Mouse (Mus musculus) macrophage (primary cell): Measurements from ENCODE around the gene Coa4. TPM values are rescaled to one million over a fixed set of nuclear protein-coding genes. Genes with fewer than 3 reads are reported as not detected.

Source experiments
- H3K27ac ChIP-seq: fragments of 350-480 bp; formaldehyde crosslinking; 2 replicates; pipeline ENCODE4 v1.9.0; 2021
- H3K36me3 ChIP-seq: fragments of 350-480 bp; formaldehyde crosslinking; 2 replicates; pipeline ENCODE4 v1.9.0; 2021; ENCODE audit errors: inconsistent target
- H3K4me3 ChIP-seq: fragments of 350-480 bp; formaldehyde crosslinking; 2 replicates; pipeline ENCODE4 v1.9.0; 2021; ENCODE audit errors: inconsistent target
- H3K79me2 ChIP-seq: fragments of 350-480 bp; formaldehyde crosslinking; 2 replicates; pipeline ENCODE4 v1.9.0; 2021; ENCODE audit errors: inconsistent target
- WGBS: methylation state at CpG from one replicate; pipeline ENCODE4 v1.1.7; 2026; ENCODE audit warnings: inconsistent platforms; ENCODE audit not compliant: missing documents; 5-methylcytosine and 5-hydroxymethylcytosine counted together
- polyA plus RNA-seq: library from polyadenylated mRNA; stranded (reverse); fragments of 250-400 nt; gene quantifications from 3 replicates; pipeline ENCODE4 v1.2.4, GENCODE M21; 2018; ENCODE audit warnings: inconsistent platforms

The Coa4 gene
- polyA plus RNA-seq, 1 experiment from 2014 or later, result 48.0 TPM

DNA sequence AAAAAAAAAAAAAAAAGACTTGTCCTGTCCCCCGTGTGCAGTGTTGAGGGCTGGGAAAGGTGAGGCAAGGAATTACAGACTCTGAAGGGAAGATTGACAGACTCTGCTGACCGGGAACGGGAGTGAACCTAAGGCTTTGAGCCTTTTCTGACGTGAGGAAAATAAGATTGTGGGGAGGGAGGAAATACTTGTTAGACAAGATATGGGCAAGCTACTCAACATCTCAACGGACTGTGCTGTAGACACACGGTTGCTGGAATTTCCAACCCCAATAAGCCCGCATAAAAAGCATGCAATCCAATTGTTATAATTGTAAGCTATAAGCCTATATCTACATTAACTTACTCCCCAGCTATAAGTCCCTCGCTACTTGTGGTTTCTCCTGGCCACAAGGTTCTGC, 12.2 kb upstream of the Coa4 start:
- H3K79me2 ChIP-seq, result no peaks in the 10 kb centered on the region
- H3K4me3 ChIP-seq, result no peak overlapping the region
- H3K36me3 ChIP-seq, result no peaks in the 10 kb centered on the region
- H3K27ac ChIP-seq, result no peak overlapping the region
- 55% methylated on average over 8 of the region's 8 CpGs for WGBS

DNA sequence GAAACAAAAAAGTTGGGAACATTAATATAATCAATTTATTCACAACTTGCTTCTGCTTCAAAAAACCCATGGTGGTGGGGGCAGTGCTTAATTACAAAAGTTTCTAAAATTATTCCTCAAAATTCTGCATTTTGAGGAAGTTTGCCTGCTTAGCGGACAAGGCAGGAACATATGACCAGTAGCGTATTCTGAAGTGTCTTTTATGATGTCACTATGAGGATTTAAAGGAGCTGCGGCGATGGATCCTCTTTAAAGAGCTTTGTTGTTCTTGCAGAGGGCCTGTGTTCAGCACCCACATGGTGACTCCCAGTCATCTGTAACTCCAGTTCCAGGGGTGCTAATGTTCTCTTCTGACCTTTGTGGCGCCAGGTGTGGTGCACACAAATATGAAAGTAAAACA, 6.1 kb upstream of the Coa4 start:
- no peak overlapping the region for H3K4me3 ChIP-seq
- no peaks in the 10 kb centered on the region for H3K36me3 ChIP-seq
- H3K79me2 ChIP-seq, result peaks cover 9% of the 10 kb centered on the region; the same call in 1 of the 2 replicates
- peak overlapping the region; percentile 66 for H3K27ac ChIP-seq
- WGBS, result 42% methylated on average over 5 of the region's 5 CpGs

DNA sequence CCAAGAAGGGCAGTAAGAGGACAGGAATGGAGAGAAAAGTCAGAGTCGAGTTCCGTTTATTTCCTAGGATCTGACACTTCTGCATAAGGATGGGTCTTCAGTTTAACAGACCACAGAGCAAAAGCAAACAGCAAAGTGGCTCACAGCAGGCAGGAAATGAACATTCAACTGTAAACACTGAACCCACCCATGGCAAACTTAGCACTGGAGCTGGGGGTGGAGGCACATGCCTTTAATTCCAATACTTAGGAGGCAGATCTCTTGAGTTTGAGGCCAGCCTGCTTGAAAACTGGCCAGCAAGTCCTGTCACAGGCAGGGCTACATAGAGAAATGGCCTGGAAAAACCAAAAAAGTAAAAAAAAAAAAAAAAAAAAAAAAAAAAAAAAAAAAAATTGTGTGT, 3.4 kb upstream of the Coa4 start:
- WGBS, result 44% methylated on average over 2 of the region's 2 CpGs
- peaks cover 30% of the 10 kb centered on the region for H3K79me2 ChIP-seq
- peak overlapping the region; percentile 71 for H3K27ac ChIP-seq
- H3K36me3 ChIP-seq, result no peaks in the 10 kb centered on the region
- H3K4me3 ChIP-seq, result no peak overlapping the region

DNA sequence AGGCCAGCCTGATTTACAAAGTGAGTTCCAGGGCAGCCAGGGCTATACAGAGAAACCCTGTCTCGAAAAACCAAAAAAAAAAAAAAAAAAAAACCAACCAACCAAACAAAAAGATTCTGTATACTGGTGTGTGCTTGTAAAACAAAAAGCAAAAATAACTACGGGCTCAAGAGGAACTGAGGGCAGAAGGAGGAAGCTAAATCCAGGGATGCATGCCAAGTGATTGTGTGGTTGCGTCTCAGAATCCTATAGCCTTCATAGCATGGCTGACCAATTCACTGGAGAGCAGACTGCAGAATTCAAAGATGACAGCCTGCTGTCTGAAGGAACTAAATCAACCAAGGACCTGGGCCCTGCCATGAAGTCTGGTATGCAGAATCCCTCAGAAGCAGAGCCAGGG, 2.7 kb upstream of the Coa4 start:
- H3K4me3 ChIP-seq, result no peak overlapping the region
- WGBS, result 0% methylated on average over 1 of the region's 3 CpGs
- H3K79me2 ChIP-seq, result peaks cover 31% of the 10 kb centered on the region
- peaks cover 6% of the 10 kb centered on the region for H3K36me3 ChIP-seq
- peak overlapping the region; percentile 71 for H3K27ac ChIP-seq

- WGBS, result 26% methylated on average over 2 of the region's 2 CpGs
- Histone ChIP-seq H3K4me3 (no peak overlapping the region), H3K27ac (no peak overlapping the region)
Measured at GRCm38 (mm10) chr7:100535831-100536230, 1.0 kb upstream of the Coa4 start.

GRCm38 (mm10) chr7:100537519-100537902, 640 bp downstream of the Coa4 start:
- peak overlapping the region; percentile 67 for H3K27ac ChIP-seq
- H3K36me3 ChIP-seq, result peaks cover 15% of the 10 kb centered on the region
- 16% methylated on average over 7 of the region's 7 CpGs for WGBS
- H3K79me2 ChIP-seq, result peaks cover 22% of the 10 kb centered on the region
- peak overlapping the region; percentile 74 for H3K4me3 ChIP-seq

More at GRCm38 (mm10) chr7:100535831-100536230, 1.0 kb upstream of the Coa4 start:
- H3K36me3 ChIP-seq, result peaks cover 15% of the 10 kb centered on the region
- peaks cover 31% of the 10 kb centered on the region for H3K79me2 ChIP-seq

GRCm38 (mm10) chr7:100539516-100539915, 2.6 kb downstream of the Coa4 start:
- Histone ChIP-seq H3K27ac (peak overlapping the region; percentile 48), H3K4me3 (no peak overlapping the region), H3K36me3 (peaks cover 15% of the 10 kb centered on the region), H3K79me2 (peaks cover 22% of the 10 kb centered on the region)
- 28% methylated on average over 9 of the region's 9 CpGs for WGBS

GRCm38 (mm10) chr7:100544437-100544836, 7.6 kb downstream of the Coa4 start:
- Histone ChIP-seq H3K79me2 (no peaks in the 10 kb centered on the region), H3K4me3 (no peak overlapping the region), H3K36me3 (peaks cover 6% of the 10 kb centered on the region; the same call in 1 of the 2 replicates), H3K27ac (no peak overlapping the region)
- 80% methylated on average over 1 of the region's 1 CpGs for WGBS

GRCm38 (mm10) chr7:100547631-100548030, 10.8 kb downstream of the Coa4 start:
- 67% methylated on average over 4 of the region's 4 CpGs for WGBS
- Histone ChIP-seq H3K79me2 (no peaks in the 10 kb centered on the region), H3K36me3 (0 out of 2 replicates have a peak, but pooled peaks cover 5% of the 10 kb centered on the region), H3K4me3 (no peak overlapping the region), H3K27ac (no peak overlapping the region)

- Histone ChIP-seq H3K79me2 (no peaks in the 10 kb centered on the region), H3K36me3 (0 out of 2 replicates have a peak, but pooled peaks cover 5% of the 10 kb centered on the region), H3K4me3 (no peak overlapping the region), H3K27ac (no peak overlapping the region)
- WGBS, result 100% methylated on average over 2 of the region's 3 CpGs
Measured at GRCm38 (mm10) chr7:100549796-100550195, 12.9 kb downstream of the Coa4 start.

- WGBS, result 85% methylated on average over 3 of the region's 5 CpGs
- Histone ChIP-seq H3K4me3 (no peak overlapping the region), H3K27ac (no peak overlapping the region), H3K36me3 (0 out of 2 replicates have a peak, but pooled peaks cover 5% of the 10 kb centered on the region), H3K79me2 (no peaks in the 10 kb centered on the region)
Measured at GRCm38 (mm10) chr7:100550338-100551007, 13.6 kb downstream of the Coa4 start.

DNA sequence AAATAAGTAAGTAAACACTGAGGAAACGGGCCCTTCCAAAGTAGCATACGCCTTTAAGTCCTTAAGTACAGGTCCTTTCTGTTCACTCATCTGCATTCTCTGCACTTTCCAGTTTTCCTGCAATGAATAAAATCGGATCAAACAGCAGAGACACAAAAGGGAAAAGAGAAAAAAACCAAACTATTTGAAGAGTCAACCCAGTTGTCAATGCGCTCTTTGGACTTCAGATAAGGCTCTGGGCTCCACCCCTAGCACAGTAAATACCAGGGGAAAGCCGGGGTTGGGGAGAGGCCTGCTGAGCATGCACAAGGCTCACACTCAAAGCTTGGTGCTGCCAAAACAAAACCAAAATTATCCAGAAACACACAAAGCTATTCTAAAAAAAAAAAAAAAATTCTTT, 18.1 kb downstream of the Coa4 start:
- 0 out of 2 replicates have a peak, but pooled peaks cover 4% of the 10 kb centered on the region for H3K36me3 ChIP-seq
- H3K4me3 ChIP-seq, result no peak overlapping the region
- no peak overlapping the region for H3K27ac ChIP-seq
- 96% methylated on average over 5 of the region's 5 CpGs for WGBS
- no peaks in the 10 kb centered on the region for H3K79me2 ChIP-seq

- no peaks in the 10 kb centered on the region for H3K36me3 ChIP-seq
- WGBS, result 91% methylated on average over 11 of the region's 13 CpGs
- no peaks in the 10 kb centered on the region for H3K79me2 ChIP-seq
- no peak overlapping the region for H3K4me3 ChIP-seq
- no peak overlapping the region for H3K27ac ChIP-seq
Measured at GRCm38 (mm10) chr7:100555431-100555951, 18.6 kb downstream of the Coa4 start.

- Histone ChIP-seq H3K4me3 (no peak overlapping the region), H3K27ac (no peak overlapping the region), H3K79me2 (no peaks in the 10 kb centered on the region), H3K36me3 (0 out of 2 replicates have a peak, but pooled peaks cover 5% of the 10 kb centered on the region)
- 100% methylated on average over 5 of the region's 5 CpGs for WGBS
Measured at GRCm38 (mm10) chr7:100557241-100557640, 20.4 kb downstream of the Coa4 start.

DNA sequence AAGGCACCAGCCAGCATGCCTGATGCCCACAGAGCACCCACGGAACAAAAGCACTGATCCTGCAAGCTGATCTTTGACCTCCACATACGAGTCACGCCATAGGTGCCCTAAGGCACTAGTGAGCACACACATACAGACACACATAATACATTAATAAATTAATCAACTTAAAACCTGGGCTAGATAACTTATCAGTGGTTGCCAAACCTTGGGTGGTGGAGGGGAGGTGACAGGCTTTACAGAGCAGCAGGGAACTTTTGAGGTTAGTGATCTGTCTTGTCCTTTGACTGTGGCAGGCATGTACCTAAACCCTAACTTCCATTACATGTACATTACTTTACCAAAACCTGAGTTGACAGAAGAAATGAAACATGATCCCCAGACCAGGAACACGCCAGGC, 22.5 kb downstream of the Coa4 start:
- no peak overlapping the region for H3K4me3 ChIP-seq
- 0 out of 2 replicates have a peak, but pooled peaks cover 5% of the 10 kb centered on the region for H3K36me3 ChIP-seq
- 96% methylated on average over 4 of the region's 4 CpGs for WGBS
- no peaks in the 10 kb centered on the region for H3K79me2 ChIP-seq
- no peak overlapping the region for H3K27ac ChIP-seq
